Mouse (Mus musculus) heart, embryonic 14.5 days (tissue): ENCODE measurements at regions not wholly inside any gene's neighbourhood (a gene's known extent, or its start where the extent isn't known, plus 50 kb on each side); places are given as distances from the start of the nearest gene placed in this dataset.
A peak's percentile ranks its signal among the peaks of the same experiment; 100 is the strongest.

ENCODE experiments used
- ATAC-seq: fragments of 200-750 bp; cut with Nextera tagmentation; 2 replicates; pipeline ENCODE4 v1.8.0; 2017; ENCODE audit warnings: low read depth, moderate TSS enrichment; ENCODE audit not compliant: insufficient number of reproducible peaks, insufficient read depth, low FRiP score
- H3K27ac ChIP-seq, 2 experiments: fragments of 200-500 bp in 1 of 2; fragments of 300-500 bp in 1 of 2; sonication (generic) in 1 of 2; replicated peaks in 1 of 2; 2 replicates each; pipeline ENCODE4 v1.5.1; 2012 to 2014; ENCODE audit warnings: low read depth in 2 of 2, low read length in 2 of 2, control low read depth in 1 of 2, mild to moderate bottlenecking in 1 of 2, mixed read lengths in 1 of 2; ENCODE audit not compliant: control insufficient read depth in 1 of 2, insufficient read depth in 1 of 2
- H3K27me3 ChIP-seq: fragments of 300-500 bp; sonication (generic); 2 replicates; pipeline ENCODE4 v1.6.1; 2014; ENCODE audit warnings: mild to moderate bottlenecking, low read length, control low read depth; ENCODE audit not compliant: control insufficient read depth, insufficient read depth
- H3K36me3 ChIP-seq: fragments of 300-500 bp; sonication (generic); 2 replicates; pipeline ENCODE4 v1.6.1; 2014; ENCODE audit warnings: mild to moderate bottlenecking, control low read depth, low read length, mixed read lengths; ENCODE audit not compliant: control insufficient read depth, insufficient read depth
- H3K4me1 ChIP-seq, 2 experiments: fragments of 200-500 bp in 1 of 2; fragments of 300-500 bp in 1 of 2; sonication (generic) in 1 of 2; 2 replicates each; pipeline ENCODE4 v1.6.1; 2012 to 2014; ENCODE audit warnings: low read length in 2 of 2, control low read depth in 1 of 2, mixed read lengths in 1 of 2; ENCODE audit not compliant: control insufficient read depth in 2 of 2, insufficient read depth in 2 of 2
- H3K4me2 ChIP-seq: fragments of 300-500 bp; sonication (generic); 2 replicates; pipeline ENCODE4 v1.6.1; 2014; ENCODE audit warnings: mild to moderate bottlenecking, low read length
- H3K4me3 ChIP-seq, 2 experiments: fragments of 200-500 bp in 1 of 2; fragments of 300-500 bp in 1 of 2; sonication (generic) in 1 of 2; 2 replicates each; pipeline ENCODE4 v1.5.1; 2012 to 2014; ENCODE audit warnings: low read length in 2 of 2, mild to moderate bottlenecking in 2 of 2, control low read depth in 1 of 2, low read depth in 1 of 2, moderate library complexity in 1 of 2; ENCODE audit not compliant: control insufficient read depth in 1 of 2, insufficient read depth in 1 of 2
- H3K9ac ChIP-seq: fragments of 300-500 bp; sonication (generic); 2 replicates; pipeline ENCODE4 v1.6.1; 2014; ENCODE audit warnings: mild to moderate bottlenecking, low read length
- H3K9me3 ChIP-seq: fragments of 300-500 bp; sonication (generic); 2 replicates; pipeline ENCODE4 v1.6.1; 2016; ENCODE audit warnings: low read length, control low read depth; ENCODE audit not compliant: control insufficient read depth
- WGBS: fragments of 180-500 bp; shearing (Covaris S2); extraction: QIAGEN DNeasy Blood & Tissue Kit; methylation state at CpG from one replicate; pipeline ENCODE4 v1.1.7; 2014; 5-methylcytosine and 5-hydroxymethylcytosine counted together

DNA sequence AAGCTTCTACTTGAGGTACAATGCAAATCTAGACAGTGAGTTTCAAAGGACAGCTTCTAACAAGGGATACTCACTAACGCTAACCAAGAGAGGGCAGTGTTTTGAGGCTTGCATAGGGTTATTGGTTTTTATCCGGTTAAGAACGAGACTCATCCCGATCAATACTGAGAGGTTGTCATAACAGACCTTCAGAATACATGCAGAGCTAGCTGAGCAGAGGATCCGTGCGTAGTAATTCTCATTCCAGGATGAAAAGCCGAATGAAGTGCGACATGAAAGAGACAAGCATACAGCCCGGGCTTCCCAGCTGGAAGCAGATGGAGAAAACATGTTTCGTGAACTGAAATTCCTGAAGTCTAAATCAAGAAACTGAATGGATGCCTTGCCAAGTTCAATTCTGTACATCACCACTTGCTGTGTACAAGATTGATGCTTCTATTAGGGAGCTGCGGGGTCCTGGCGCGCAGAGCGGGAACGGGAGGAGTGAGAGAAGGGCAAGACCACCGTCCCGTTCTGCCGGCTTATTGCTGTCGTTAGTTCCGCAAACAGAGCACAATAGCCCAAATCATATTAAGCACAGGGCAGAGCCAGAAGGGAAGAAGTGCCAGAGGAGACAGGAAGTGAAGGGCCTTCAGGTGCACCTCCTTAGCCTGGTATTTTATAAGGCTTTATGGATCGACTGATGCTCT, 65.4 kb upstream of the Tes start:
- H3K9ac ChIP-seq: no peak overlapping the region
- no peaks in the 10 kb centered on the region for H3K27me3 ChIP-seq
- no peak overlapping the region for H3K27ac ChIP-seq
- H3K4me3 ChIP-seq: no peak overlapping the region
- H3K9me3 ChIP-seq: no peaks in the 10 kb centered on the region
- no peaks in the 10 kb centered on the region for H3K36me3 ChIP-seq
- 82% methylated on average over 21 of the region's 21 CpGs for WGBS
- H3K4me2 ChIP-seq: no peak overlapping the region
- no peak for ATAC-seq
- H3K4me1 ChIP-seq: no peaks in the 10 kb centered on the region; a peak in 1 of 4 replicates

DNA sequence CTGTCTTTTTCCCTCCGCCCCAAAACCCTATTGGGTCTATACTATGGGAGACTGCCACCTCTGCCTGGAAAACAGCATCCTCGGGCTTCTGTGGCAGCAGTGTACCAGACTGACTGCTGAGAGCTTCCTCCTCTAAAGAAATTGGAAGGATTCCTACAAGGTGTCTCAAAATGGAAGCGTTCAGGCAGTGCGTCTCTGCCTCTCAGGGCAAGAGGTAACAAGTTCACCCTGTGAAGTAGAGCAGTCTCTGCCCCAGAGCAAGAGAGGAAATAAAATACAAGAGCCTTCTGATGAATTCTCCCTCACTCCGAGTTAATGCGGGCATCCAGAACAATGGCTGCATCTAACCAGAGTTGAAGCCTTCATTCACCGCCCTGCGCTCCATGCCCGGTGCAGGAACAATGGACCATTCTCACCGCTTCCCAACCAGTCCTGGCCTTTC, 69.4 kb upstream of the Tes start:
- H3K4me2 ChIP-seq: no peak overlapping the region
- WGBS: 41% methylated on average over 10 of the region's 10 CpGs
- 0 out of 2 replicates have a peak, but pooled peaks cover 2% of the 10 kb centered on the region for H3K27me3 ChIP-seq
- no peak overlapping the region for H3K4me3 ChIP-seq
- H3K9ac ChIP-seq: no peak overlapping the region
- no peaks in the 10 kb centered on the region for H3K9me3 ChIP-seq
- no peak for ATAC-seq
- H3K36me3 ChIP-seq: no peaks in the 10 kb centered on the region
- no peak overlapping the region for H3K27ac ChIP-seq
- H3K4me1 ChIP-seq: no peaks in the 10 kb centered on the region; a peak in 1 of 4 replicates

DNA sequence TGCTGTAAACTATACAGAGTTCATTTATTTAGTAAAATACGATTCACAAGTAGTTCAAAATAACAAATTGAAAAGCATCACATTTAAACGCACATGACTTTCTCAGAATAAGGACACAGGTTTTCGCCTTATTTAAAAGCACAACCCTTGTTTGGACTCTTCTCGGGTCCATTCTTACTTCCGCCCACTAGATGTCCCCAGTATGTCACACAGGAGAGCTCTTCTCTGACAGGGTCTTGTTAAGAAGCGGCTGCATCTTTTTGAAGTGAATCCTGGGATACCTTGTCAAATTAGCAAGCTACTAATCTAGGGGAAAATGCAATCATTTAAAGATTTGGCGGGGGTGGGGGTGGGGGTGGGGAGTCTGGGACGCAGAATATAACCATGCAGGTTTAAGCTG, 70.2 kb upstream of the Tes start:
- Histone ChIP-seq H3K36me3 (no peaks in the 10 kb centered on the region), H3K4me1 (no peaks in the 10 kb centered on the region; a peak in 1 of 4 replicates), H3K4me3 (no peak overlapping the region), H3K4me2 (no peak overlapping the region), H3K27me3 (0 out of 2 replicates have a peak, but pooled peaks cover 2% of the 10 kb centered on the region), H3K9ac (no peak overlapping the region), H3K9me3 (no peaks in the 10 kb centered on the region), H3K27ac (no peak overlapping the region)
- no peak for ATAC-seq
- 7% methylated on average over 8 of the region's 8 CpGs for WGBS

DNA sequence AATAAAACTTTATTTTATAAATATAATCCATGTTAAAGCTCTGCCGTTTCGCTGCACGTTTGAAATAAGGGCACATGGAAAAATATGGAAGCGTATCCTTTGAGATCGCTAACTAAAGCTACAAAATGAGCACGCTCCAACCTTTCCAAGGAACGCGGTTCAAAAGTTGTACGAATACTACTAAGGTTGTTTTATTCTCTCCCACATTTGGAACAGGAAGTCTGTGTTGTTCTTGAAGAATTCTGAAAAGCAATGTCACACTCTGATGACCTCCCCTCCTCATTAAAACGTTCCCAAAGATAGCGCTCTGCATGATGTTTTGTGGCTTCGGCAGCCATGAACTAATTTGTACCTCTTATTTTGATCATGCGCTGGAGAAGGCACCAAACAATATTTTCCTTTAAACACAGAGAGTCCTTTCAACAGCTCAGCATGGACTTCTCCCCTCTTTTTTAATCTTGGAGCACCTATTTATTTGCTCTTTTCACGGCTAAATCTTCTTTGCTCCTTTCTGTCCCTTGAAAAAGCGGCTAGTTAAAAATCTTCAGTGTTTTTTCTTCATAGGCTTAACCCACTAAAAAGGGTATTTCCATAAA, 72.9 kb upstream of the Tes start:
- H3K27me3 ChIP-seq: 0 out of 2 replicates have a peak, but pooled peaks cover 2% of the 10 kb centered on the region
- H3K4me2 ChIP-seq: no peak overlapping the region
- H3K36me3 ChIP-seq: no peaks in the 10 kb centered on the region
- no peak for ATAC-seq
- no peak overlapping the region for H3K27ac ChIP-seq
- no peak overlapping the region for H3K9ac ChIP-seq
- H3K4me3 ChIP-seq: no peak overlapping the region
- H3K9me3 ChIP-seq: no peaks in the 10 kb centered on the region
- no peaks in the 10 kb centered on the region; a peak in 1 of 4 replicates for H3K4me1 ChIP-seq
- 74% methylated on average over 15 of the region's 15 CpGs for WGBS

DNA sequence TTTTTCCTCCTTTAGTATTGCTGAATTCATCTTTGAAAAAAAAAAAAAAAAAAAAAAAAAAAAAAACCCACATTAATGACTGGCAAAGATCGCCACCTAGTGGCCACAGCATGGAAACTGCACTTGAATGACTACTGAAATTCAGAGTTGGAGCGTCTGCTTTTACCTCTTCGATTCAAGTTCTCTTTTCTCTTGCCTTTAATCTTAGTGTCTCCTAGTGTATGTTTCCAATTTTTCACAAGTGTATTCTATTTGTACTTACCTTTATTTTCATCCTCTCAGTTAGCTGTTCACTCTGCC, 79.9 kb upstream of the Tfec start:
- Histone ChIP-seq H3K9ac (no peak overlapping the region), H3K4me1 (no peaks in the 10 kb centered on the region), H3K4me3 (no peak overlapping the region), H3K36me3 (no peaks in the 10 kb centered on the region), H3K4me2 (0 out of 2 replicates have a peak overlapping the region, but pooled peaks have one; percentile 9), H3K9me3 (no peaks in the 10 kb centered on the region), H3K27ac (no peak overlapping the region), H3K27me3 (no peaks in the 10 kb centered on the region)
- ATAC-seq: no peak
- WGBS: 27% methylated on average over 3 of the region's 3 CpGs

DNA sequence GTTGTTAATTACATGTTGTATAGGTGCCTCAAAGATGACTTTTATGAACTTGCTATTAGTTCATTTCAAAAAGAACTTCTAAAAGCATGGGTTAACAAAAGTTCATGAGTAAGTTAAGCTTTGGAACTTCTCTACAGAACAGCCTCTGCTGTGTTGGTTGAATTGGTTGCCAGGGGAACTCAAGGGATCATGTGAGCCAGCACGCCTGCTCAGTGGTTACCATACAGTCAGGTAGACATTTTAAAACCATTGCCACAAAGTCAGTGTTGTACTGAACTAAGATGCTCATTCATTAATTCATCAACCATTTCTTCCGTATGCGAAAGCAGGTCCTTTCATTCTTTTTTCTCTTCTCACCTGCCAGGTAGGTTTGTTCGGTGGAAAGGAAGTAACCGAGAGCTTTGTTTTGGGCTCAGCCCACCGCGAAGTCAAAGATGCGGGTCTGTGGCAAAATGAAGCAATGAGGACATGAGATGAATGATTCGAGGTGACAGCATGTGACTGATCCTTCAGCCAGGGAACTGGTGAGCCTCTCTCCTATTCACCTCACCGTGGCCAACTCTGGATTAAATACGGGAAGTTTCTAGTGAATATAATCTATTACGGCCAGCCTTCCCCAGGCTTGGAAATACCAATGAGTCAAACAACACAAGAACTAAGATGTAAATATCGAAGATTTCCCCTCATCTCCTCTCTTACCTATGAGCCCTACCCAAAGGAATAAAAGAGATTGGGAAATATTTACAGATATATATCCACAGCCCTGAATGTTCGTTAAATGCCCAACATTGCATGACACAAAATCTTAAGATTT, 79.4 kb upstream of the Tfec start:
- H3K4me1 ChIP-seq: no peaks in the 10 kb centered on the region
- H3K9me3 ChIP-seq: no peaks in the 10 kb centered on the region
- H3K36me3 ChIP-seq: no peaks in the 10 kb centered on the region
- WGBS: 64% methylated on average over 14 of the region's 14 CpGs
- H3K4me3 ChIP-seq: no peak overlapping the region
- H3K4me2 ChIP-seq: no peak overlapping the region
- no peaks in the 10 kb centered on the region for H3K27me3 ChIP-seq
- no peak for ATAC-seq
- H3K27ac ChIP-seq: no peak overlapping the region
- no peak overlapping the region for H3K9ac ChIP-seq

DNA sequence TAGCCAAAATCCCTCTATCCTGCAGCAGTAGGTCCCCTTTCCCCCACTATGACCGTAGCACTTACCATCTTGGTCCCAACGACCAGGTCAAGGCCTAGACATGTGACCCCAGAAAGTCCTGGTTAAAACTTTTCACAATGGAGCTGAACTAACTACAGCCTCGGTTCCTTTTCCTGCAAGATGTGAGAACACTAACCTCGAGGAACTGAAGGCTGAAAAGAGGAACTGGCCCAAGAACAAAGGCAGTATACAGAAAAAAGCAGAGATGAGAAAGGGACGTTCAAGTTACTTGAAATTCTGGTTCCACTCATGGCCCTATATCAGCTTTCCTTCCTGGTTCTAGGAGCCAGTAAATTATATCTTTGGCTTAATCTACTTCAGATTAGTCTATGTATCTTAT, 67.4 kb upstream of the Tfec start:
- Histone ChIP-seq H3K27ac (no peak overlapping the region), H3K27me3 (no peaks in the 10 kb centered on the region), H3K9me3 (no peaks in the 10 kb centered on the region), H3K4me2 (no peak overlapping the region), H3K4me1 (no peaks in the 10 kb centered on the region), H3K9ac (no peak overlapping the region), H3K36me3 (no peaks in the 10 kb centered on the region), H3K4me3 (no peak overlapping the region)
- no peak for ATAC-seq
- 71% methylated on average over 5 of the region's 5 CpGs for WGBS
